Mouse (Mus musculus) limb, embryonic 12.5 days (tissue): ENCODE results near the gene Sprr2i. TPM values are rescaled to one million over a fixed set of nuclear protein-coding genes. Genes with fewer than 3 reads are reported as not detected.

ENCODE experiments used
- ATAC-seq: fragments of 200-750 bp; cut with Nextera tagmentation; 2 replicates; pipeline ENCODE4 v1.8.0; 2017; ENCODE audit warnings: low read depth, moderate TSS enrichment; ENCODE audit not compliant: insufficient number of reproducible peaks, insufficient read depth, low FRiP score, low TSS enrichment
- H3K27ac ChIP-seq: fragments of 300-500 bp; sonication (generic); 2 replicates; pipeline ENCODE4 v1.5.1; 2016; ENCODE audit warnings: mild to moderate bottlenecking, moderate library complexity
- H3K27me3 ChIP-seq: fragments of 300-500 bp; sonication (generic); 2 replicates; pipeline ENCODE4 v1.6.1; 2016; ENCODE audit warnings: mild to moderate bottlenecking, moderate library complexity
- H3K36me3 ChIP-seq: fragments of 300-500 bp; sonication (generic); 2 replicates; pipeline ENCODE4 v1.6.1; 2016; ENCODE audit warnings: mild to moderate bottlenecking, moderate library complexity
- H3K4me1 ChIP-seq: fragments of 300-500 bp; sonication (generic); replicated peaks from 2 replicates; pipeline ENCODE4 v1.6.1; 2016
- H3K4me2 ChIP-seq: fragments of 300-500 bp; sonication (generic); 2 replicates; pipeline ENCODE4 v1.6.1; 2016; ENCODE audit warnings: mild to moderate bottlenecking, moderate library complexity
- H3K4me3 ChIP-seq: fragments of 300-500 bp; sonication (generic); replicated peaks from 2 replicates; pipeline ENCODE4 v1.5.1; 2016; ENCODE audit warnings: mild to moderate bottlenecking
- H3K9ac ChIP-seq: fragments of 300-500 bp; sonication (generic); replicated peaks from 2 replicates; pipeline ENCODE4 v1.6.1; 2016; ENCODE audit warnings: mild to moderate bottlenecking, moderate library complexity
- H3K9me3 ChIP-seq: fragments of 300-500 bp; sonication (generic); 2 replicates; pipeline ENCODE4 v1.6.1; 2016; ENCODE audit warnings: mild to moderate bottlenecking, moderate library complexity
- WGBS: fragments of 180-500 bp; shearing (Covaris S2); methylation state at CpG from one replicate; pipeline ENCODE4 v1.1.7; 2016; 5-methylcytosine and 5-hydroxymethylcytosine counted together
- polyA plus RNA-seq: library from polyadenylated mRNA; unstranded; fragments of >200 nt; fragmentation: Nextera tagmentation; extraction: Ambion mirVana; gene quantifications from 2 replicates; pipeline ENCODE4 v1.2.1, GENCODE M21; 2016

Sprr2i gene
- polyA plus RNA-seq = not detected in 2 replicates

DNA sequence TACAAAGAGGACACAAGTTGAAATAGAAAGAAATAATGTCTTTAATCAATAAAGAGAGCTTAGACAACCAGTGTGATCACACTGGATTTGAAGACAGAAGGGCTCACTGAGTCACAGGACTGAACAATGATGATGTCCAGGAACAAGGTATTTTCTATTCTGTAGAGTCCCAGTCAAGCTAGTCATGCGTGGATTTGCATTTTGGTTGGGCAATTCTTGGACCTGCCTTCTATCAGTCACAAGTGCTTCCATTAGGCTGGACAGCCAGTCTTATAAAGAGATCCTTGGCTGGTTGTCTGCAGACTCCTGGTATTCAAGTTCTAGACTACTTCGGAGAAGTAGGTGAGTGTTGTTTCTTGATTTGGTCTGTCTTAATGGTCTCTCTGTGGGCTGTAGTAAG is at the start of gene Sprr2i:
Gene Sprr2i, plus strand, starts transcription at position 301 of the 400 bp plus-strand sequence.
- no peak within 1 kb of the TSS for H3K27ac ChIP-seq
- no peak within 1 kb of the TSS for H3K4me2 ChIP-seq
- H3K4me3 ChIP-seq = no peak within 1 kb of the TSS
- WGBS = 94% methylated on average over 2 of the region's 2 CpGs
- no peaks in the 10 kb centered on the region for H3K9me3 ChIP-seq
- H3K4me1 ChIP-seq = no peaks in the 10 kb centered on the region
- no peak for ATAC-seq
- no peak within 1 kb of the TSS for H3K9ac ChIP-seq
- no peaks in the 10 kb centered on the region for H3K36me3 ChIP-seq
- H3K27me3 ChIP-seq = no peaks in the 10 kb centered on the region

DNA sequence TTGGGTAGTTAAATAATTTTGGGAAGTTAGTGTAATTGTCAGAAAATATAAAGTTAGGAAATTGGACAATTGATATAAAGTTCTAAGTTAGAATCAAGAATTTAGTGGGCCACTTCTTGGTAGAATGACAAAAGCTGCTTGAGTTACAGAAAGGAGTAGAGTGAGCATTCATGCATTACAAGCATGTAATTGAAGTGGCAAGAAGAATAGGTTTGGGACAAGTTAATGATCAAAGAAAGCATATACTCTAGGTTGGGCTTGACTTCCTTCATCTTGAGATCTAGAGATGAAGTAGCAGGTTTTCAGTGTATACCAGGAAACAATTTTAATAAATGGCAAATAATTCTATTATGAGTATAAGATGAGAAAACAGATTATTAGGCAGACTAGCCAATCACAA is 46.2 kb upstream of the Sprr2i start:
- H3K36me3 ChIP-seq = no peaks in the 10 kb centered on the region
- no peaks in the 10 kb centered on the region for H3K27me3 ChIP-seq
- no peak overlapping the region for H3K27ac ChIP-seq
- no peak overlapping the region for H3K9ac ChIP-seq
- H3K4me3 ChIP-seq = no peak overlapping the region
- no peak overlapping the region for H3K4me2 ChIP-seq
- H3K4me1 ChIP-seq = no peaks in the 10 kb centered on the region
- 0 out of 2 replicates have a peak, but pooled peaks cover 4% of the 10 kb centered on the region for H3K9me3 ChIP-seq
- no peak for ATAC-seq

- Histone ChIP-seq H3K36me3 (no peaks in the 10 kb centered on the region), H3K9ac (no peak within 1 kb of the TSS), H3K27me3 (no peaks in the 10 kb centered on the region), H3K9me3 (no peaks in the 10 kb centered on the region), H3K4me3 (no peak within 1 kb of the TSS), H3K4me1 (no peaks in the 10 kb centered on the region), H3K27ac (no peak within 1 kb of the TSS), H3K4me2 (no peak within 1 kb of the TSS)
- ATAC-seq = no peak
- 72% methylated on average over 3 of the region's 3 CpGs for WGBS
These were observed 42.9 kb upstream of the Sprr2i start, which contains the start of gene Sprr2f for GRCm38 (mm10) chr3:92364887-92365286. Gene Sprr2f, plus strand, starts transcription at chr3:92365187.

- Histone ChIP-seq H3K4me3 (no peak overlapping the region), H3K4me1 (no peaks in the 10 kb centered on the region), H3K36me3 (no peaks in the 10 kb centered on the region), H3K27me3 (no peaks in the 10 kb centered on the region), H3K9ac (no peak overlapping the region), H3K9me3 (no peaks in the 10 kb centered on the region), H3K27ac (no peak overlapping the region), H3K4me2 (no peak overlapping the region)
- ATAC-seq = no peak
- WGBS = 75% methylated on average over 2 of the region's 2 CpGs
These were observed 34.2 kb upstream of the Sprr2i start for GRCm38 (mm10) chr3:92373613-92374012.

- no peak for ATAC-seq
- H3K4me3 ChIP-seq = no peak within 1 kb of the TSS
- H3K27me3 ChIP-seq = no peaks in the 10 kb centered on the region
- H3K4me1 ChIP-seq = no peaks in the 10 kb centered on the region
- H3K4me2 ChIP-seq = no peak within 1 kb of the TSS
- WGBS = 78% methylated on average over 1 of the region's 1 CpGs
- H3K9me3 ChIP-seq = no peaks in the 10 kb centered on the region
- no peaks in the 10 kb centered on the region for H3K36me3 ChIP-seq
- no peak within 1 kb of the TSS for H3K27ac ChIP-seq
- no peak within 1 kb of the TSS for H3K9ac ChIP-seq
These were observed 22.4 kb upstream of the Sprr2i start, which contains the start of gene Sprr2h for GRCm38 (mm10) chr3:92385385-92385784. Gene Sprr2h, plus strand, starts transcription at chr3:92385685.

GRCm38 (mm10) chr3:92394301-92394700 is 13.5 kb upstream of the Sprr2i start:
- 61% methylated on average over 1 of the region's 1 CpGs for WGBS
- Histone ChIP-seq H3K36me3 (no peaks in the 10 kb centered on the region), H3K27ac (no peak overlapping the region), H3K27me3 (no peaks in the 10 kb centered on the region), H3K9ac (no peak overlapping the region), H3K4me2 (no peak overlapping the region), H3K9me3 (no peaks in the 10 kb centered on the region), H3K4me3 (no peak overlapping the region), H3K4me1 (no peaks in the 10 kb centered on the region)
- no peak for ATAC-seq

- H3K27me3 ChIP-seq = no peaks in the 10 kb centered on the region
- ATAC-seq = no peak
- no peak within 1 kb of the TSS for H3K27ac ChIP-seq
- no peak within 1 kb of the TSS for H3K9ac ChIP-seq
- H3K4me1 ChIP-seq = no peaks in the 10 kb centered on the region
- WGBS = 93% methylated on average over 2 of the region's 2 CpGs
- no peaks in the 10 kb centered on the region for H3K9me3 ChIP-seq
- no peak within 1 kb of the TSS for H3K4me2 ChIP-seq
- no peak within 1 kb of the TSS for H3K4me3 ChIP-seq
- H3K36me3 ChIP-seq = no peaks in the 10 kb centered on the region
These were observed 10.0 kb downstream of the Sprr2i start, which contains the start of gene Sprr2j-ps for GRCm38 (mm10) chr3:92417782-92418181. Gene Sprr2j-ps, plus strand, starts transcription at chr3:92418082.

GRCm38 (mm10) chr3:92429323-92429722 is 21.5 kb downstream of the Sprr2i start, which contains the start of gene Gm9774:
Gene Gm9774, minus strand, starts transcription at chr3:92429423.
- Histone ChIP-seq H3K9me3 (no peaks in the 10 kb centered on the region), H3K9ac (no peak within 1 kb of the TSS)
- WGBS = 89% methylated on average over 6 of the region's 6 CpGs

DNA sequence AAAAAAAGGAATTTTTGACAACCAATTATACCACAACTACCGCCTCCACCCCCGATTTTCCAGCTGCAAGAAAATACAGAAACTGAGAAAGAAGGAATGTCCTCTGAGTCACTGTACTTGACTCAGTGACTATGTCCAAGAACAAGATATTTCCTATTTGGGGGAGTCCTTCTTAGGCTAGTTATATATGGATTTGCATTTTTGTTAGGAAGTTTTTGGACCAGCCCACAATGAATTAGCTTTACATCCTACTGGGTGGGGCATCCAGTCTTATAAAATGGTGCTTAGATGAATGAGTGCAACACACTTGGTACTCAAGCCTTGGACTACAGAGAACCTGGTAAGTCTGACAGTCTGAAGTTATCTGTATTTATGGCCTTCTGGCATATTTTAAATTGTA is 24.5 kb downstream of the Sprr2i start, which contains the start of gene Sprr2k:
Gene Sprr2k, plus strand, starts transcription at position 301 of the 400 bp plus-strand sequence.
- ATAC-seq = no peak
- no peak within 1 kb of the TSS for H3K4me3 ChIP-seq
- H3K27ac ChIP-seq = no peak within 1 kb of the TSS
- no peak within 1 kb of the TSS for H3K4me2 ChIP-seq
- H3K9me3 ChIP-seq = no peaks in the 10 kb centered on the region
- no peaks in the 10 kb centered on the region for H3K27me3 ChIP-seq
- WGBS = 86% methylated on average over 2 of the region's 2 CpGs
- no peaks in the 10 kb centered on the region for H3K36me3 ChIP-seq
- H3K9ac ChIP-seq = no peak within 1 kb of the TSS
- no peaks in the 10 kb centered on the region for H3K4me1 ChIP-seq

More at GRCm38 (mm10) chr3:92429323-92429722, 21.5 kb downstream of the Sprr2i start, which contains the start of gene Gm9774:
- Histone ChIP-seq H3K4me3 (no peak within 1 kb of the TSS), H3K27me3 (no peaks in the 10 kb centered on the region), H3K36me3 (no peaks in the 10 kb centered on the region), H3K4me1 (no peaks in the 10 kb centered on the region), H3K27ac (no peak within 1 kb of the TSS), H3K4me2 (no peak within 1 kb of the TSS)
- ATAC-seq = no peak

DNA sequence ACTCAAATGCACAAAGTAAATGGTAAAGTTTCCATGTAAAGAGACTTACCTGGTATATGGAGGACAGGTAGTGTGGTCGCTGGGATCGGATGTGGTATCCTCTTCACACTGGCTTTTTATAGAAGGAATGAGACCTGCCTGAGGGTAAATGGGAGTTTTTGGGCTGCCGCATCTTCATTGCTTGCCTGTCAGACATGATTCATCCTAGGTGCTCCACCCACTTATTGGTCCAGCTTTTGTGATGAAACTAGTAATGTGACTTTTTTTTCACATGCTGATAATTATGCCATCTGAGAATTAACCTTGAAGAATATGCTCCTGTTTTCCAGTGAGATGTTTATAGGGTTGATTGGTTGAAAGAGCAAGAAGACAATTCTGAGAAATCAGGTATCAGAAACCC is 30.9 kb downstream of the Sprr2i start, which contains the start of gene Sprr1b:
Gene Sprr1b, minus strand, starts transcription at position 101 of the 400 bp plus-strand sequence.
- no peak within 1 kb of the TSS for H3K27ac ChIP-seq
- no peaks in the 10 kb centered on the region for H3K36me3 ChIP-seq
- H3K27me3 ChIP-seq = no peaks in the 10 kb centered on the region
- no peak for ATAC-seq
- H3K9ac ChIP-seq = no peak within 1 kb of the TSS
- H3K9me3 ChIP-seq = no peaks in the 10 kb centered on the region
- H3K4me3 ChIP-seq = no peak within 1 kb of the TSS
- H3K4me1 ChIP-seq = no peaks in the 10 kb centered on the region
- no peak within 1 kb of the TSS for H3K4me2 ChIP-seq
- WGBS = 85% methylated on average over 3 of the region's 3 CpGs

GRCm38 (mm10) chr3:92440177-92440576 is 32.4 kb downstream of the Sprr2i start:
- Histone ChIP-seq H3K36me3 (no peaks in the 10 kb centered on the region), H3K9ac (no peak overlapping the region), H3K4me2 (no peak overlapping the region), H3K9me3 (no peaks in the 10 kb centered on the region), H3K27ac (no peak overlapping the region), H3K4me1 (no peaks in the 10 kb centered on the region), H3K4me3 (no peak overlapping the region), H3K27me3 (no peaks in the 10 kb centered on the region)
- WGBS = 83% methylated on average over 3 of the region's 3 CpGs
- no peak for ATAC-seq

DNA sequence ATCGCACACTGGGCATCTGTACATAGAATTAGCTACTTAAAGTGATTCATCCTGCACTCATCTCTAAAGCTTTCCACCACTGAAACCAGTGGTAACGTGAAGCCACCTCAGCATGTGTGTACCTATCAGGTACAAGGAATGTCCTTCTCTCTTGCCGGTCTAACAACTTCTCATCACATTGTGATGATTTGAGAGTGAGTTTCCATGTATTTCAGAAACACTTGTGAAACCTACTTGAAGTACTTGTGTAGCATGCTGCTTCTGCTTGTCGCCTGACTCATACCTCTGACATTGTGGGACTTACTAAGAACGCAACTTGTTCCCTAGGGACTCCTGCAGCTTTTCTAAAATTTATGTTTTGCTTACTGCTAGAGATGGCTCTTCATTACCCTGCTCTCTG is 47.4 kb downstream of the Sprr2i start:
- H3K9me3 ChIP-seq = no peaks in the 10 kb centered on the region
- H3K36me3 ChIP-seq = no peaks in the 10 kb centered on the region
- no peak for ATAC-seq
- 90% methylated on average over 5 of the region's 5 CpGs for WGBS
- H3K4me2 ChIP-seq = no peak overlapping the region
- H3K4me3 ChIP-seq = no peak overlapping the region
- no peak overlapping the region for H3K9ac ChIP-seq
- H3K27me3 ChIP-seq = no peaks in the 10 kb centered on the region
- H3K4me1 ChIP-seq = no peaks in the 10 kb centered on the region
- no peak overlapping the region for H3K27ac ChIP-seq
